Mouse (Mus musculus) kidney, postnatal 14 days (tissue): ENCODE results near the gene Orc2.

ENCODE experiments used
- DNase-seq: peaks from one replicate; pipeline ENCODE4 v3.0.0; 2022; ENCODE audit warnings: mixed read lengths

The Orc2 gene

DNA sequence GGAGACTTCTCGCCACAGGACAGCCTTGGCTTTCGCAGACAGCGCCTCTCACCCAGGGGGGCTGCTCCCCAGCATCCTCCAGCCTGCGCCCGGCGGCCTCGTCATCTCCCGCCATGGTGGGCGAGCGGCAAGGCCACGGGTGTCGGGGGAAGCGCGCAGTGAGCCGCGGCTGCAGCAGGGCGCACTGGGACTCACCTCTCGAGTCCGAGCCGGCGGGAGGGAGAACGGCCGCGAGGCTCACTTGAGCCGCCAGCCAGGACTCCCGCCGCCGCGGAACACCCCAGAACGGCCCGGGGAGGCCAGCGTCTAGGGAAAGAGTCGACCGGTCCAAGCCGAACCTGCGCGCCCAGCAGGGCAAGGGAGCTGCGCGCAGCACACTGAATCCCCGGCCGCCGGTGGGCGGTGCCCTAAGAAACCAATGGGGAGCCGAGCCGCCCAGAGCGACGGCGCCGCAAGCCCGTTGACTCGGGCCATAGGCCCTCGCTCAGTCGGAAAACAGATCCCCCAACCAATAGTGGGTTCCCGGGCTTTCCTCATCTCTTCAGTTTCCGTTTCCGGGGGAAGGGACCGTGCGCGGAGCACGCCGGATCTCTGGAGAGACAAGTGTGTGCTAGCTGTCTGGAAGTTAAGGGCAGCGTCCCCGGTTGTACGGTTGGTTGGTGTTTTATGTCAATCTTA lies at the start of gene Orc2:
Gene Orc2 (minus strand): TSS at position 533 of the 678 bp plus-strand sequence.
- peak; percentile 94 for DNase-seq

DNA sequence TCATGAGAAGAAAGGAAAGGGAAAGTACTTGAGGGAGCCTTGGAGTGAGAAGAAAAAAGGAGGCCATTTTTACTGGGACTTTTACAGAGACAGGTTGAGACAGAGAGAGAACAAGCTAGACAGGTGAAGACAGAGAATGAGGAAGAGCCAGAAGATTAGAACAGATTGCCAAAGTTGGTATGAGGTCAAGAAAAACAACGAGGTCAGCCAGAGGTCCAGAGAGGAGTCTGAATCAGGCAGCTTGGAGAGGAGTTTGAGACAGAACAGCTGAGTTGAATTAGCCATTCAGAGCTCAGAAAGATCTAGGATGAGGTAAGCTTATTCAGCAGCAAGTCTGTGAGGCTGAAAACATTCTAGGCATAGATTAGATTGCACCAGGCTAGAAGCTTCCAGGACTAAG lies 36.5 kb upstream of the Orc2 start:
- no peak for DNase-seq

DNA sequence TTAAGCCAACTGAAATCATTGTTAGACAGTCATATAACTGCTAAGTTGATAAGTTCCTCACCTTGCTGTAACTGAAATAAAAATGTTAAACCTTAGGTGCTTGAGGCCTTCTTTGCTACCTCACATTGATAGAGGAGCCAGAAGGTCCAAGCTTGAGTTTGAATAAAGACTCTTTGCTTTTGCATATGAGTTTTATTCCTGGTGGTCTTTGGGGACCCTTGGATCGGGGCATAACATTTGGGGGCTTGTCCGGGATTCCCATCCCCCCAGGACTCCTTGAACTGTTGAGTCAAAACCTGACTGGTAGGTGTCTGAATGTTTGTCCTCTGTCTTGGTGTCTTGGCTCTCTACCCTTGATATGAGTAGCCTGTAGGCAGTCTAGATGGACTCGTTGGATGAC lies 2.3 kb upstream of the Orc2 start:
- DNase-seq: no peak

DNA sequence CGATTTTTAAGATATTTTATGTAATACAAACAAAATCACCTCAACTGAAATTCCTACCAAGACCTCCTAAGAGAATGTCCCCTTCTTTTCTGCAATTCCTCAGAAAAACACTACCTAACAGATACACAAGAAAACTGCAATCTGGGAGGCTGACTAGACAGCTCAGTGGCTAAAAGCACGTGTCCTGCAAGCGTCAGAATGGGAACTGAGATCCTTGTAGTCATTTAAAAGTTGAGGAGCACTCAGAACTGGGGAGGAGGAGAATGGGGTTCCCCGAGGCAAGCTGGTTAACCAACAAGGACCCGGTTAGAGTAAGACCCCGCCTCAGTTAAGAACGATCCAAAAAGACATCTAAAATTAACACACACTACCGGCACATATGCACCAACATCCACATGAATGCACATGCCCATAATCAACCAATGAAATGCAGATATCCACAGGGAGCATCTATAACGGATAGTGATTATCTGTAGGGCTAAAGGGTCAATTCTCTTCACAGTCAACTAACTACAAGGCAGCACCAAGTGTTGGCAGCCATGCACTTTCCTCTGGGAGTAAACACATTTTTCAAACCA lies 1.0 kb downstream of the Orc2 start:
- DNase-seq: no peak

DNA sequence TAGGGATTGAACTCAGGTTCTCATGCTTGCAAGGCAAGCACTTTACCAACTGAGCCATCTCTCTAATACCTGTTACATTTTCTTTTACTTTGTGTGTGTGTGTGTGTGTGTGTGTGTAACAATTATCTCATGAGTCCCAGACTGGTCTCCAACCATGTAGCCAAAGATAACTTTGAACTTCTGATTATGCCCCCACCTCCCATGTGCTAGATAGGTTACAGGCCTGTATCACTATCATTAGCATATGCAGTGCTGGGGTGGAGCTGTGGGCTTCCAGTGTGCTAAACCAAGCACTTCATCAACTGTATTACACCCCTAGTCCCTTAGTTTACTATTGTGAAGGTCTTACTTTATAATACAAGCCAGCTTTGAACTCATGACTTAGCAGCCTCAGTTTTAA lies 1.8 kb downstream of the Orc2 start:
- DNase-seq: no peak

DNA sequence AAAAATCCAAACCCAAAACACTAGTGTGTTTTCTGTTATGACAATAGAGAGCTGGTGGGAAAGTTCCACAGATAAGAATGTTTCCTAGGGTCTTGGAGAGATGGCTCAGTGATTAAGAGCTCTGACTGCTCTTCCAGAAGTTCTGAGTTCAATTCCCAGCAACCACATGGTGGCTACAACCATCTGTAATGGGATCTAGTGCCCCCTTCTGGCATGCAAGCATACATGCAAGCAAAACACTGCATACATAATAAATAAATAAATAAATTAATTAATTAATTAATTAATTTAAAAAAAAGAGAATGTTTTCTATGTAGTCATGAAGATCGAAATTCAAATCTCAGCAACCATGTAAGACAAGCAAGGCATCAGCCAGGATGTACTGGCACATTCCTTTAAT lies 6.2 kb downstream of the Orc2 start:
- DNase-seq: no peak

DNA sequence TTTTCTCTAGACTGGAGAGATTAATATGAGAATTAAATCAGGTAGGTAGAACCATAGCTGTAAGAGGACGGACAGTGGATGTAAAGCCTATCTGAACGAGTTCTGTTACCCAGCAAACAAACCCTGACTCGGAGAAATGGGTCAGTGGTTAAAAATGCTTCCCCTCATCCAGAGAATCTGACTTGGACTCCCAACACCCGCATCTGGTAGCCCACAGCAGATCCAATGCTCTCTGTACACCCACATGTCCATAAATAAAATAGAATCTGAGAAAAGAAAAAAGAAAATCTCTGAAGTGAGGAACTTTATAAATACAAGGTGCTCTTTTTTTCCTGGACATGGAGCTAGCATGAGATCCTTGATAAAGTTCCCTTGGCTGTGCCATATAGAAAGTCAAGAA lies 7.2 kb downstream of the Orc2 start:
- DNase-seq: no peak

DNA sequence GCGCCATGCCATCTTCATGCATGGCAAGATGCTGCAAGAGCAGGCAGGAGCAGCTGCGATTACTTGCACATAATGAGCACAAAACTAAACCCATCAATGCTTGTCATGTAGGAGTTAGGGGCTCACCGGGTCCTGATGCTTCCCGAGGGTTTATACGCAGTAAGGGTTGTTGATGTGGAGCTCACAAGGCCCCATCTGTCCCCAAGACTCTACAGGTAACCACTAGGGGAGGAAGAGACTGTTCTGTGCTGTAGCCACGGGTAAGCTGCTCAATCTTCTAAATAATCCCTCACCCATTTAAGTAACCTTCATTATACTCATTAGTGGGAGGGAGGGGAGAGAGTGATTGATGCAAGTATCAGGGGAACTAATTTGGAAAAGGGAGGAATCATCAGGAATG lies 9.3 kb downstream of the Orc2 start:
- DNase-seq: no peak

DNA sequence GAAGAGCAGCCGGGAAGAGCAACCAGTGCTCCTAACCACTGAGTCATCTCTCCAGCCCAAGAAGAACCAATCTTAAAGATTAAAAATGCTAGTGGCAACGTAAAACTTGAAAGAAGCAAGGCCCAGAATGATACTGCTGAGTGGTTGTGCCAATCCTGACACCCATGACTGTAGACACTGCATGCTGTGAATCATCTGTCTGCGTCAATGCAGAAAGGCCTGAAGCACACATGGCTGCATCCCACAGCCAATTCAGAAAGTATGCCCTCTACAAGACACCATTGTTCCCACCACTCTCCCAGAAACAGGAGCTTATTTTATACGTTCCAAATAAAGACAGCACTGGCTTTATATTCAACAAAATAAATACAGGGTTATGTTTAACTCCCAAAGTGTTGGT lies 22.3 kb downstream of the Orc2 start:
- DNase-seq: no peak

DNA sequence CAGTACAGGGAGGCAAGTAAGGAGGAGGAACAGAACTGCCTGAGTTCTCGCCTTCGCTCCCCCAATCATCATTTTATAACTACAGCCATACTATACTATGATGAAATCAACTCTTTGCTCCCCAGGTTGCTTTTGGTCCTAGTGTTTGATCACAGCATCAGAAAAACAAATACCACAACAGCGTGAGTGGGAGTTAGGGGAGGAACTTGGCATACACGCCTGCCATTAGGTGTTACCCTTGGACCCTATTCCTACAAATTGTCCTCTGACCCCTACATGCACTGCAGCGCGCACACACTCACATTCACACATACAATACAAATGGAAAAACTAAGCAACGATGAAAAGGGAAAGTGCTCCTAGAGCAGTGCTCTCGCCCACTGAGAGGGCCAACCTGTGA lies 29.2 kb downstream of the Orc2 start:
- DNase-seq: no peak

DNA sequence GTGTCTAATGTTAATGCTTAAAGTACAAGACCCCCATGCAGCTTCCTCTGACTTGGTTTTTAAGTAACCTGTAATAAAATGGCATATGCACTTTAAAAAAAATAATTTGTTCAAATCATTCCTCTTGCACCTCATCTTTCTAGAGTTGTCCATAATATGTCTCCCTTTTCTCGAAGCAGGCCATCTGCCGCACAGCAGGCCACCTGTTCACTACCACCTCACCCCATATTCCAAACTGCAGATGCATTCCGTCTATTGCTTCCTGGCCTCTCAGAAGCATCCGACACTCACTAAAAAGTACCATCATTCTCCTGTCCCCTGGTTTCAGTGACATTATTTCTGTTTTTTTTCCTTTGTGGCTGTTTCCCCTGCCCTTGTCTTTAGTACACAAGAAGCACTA lies 39.3 kb downstream of the Orc2 start:
- DNase-seq: no peak

DNA sequence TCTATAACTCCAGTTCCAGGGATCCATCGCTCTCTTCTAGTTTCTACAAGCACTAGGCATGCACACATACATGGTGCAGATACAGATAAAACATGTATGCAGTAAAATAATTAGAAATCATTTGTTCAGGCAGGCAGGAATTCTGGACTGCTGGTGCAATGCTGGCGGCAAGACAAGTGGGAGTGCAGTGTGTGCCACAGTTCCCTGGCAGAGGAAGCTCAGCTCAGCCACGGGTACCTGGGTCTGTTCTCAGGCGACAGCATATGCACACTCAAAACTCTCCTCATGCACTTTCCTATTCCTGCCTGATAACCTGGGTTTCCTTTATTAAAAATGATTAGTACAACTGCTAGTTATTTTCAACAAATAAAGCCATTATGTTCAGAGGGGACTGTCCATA lies 39.9 kb downstream of the Orc2 start:
- no peak for DNase-seq

DNA sequence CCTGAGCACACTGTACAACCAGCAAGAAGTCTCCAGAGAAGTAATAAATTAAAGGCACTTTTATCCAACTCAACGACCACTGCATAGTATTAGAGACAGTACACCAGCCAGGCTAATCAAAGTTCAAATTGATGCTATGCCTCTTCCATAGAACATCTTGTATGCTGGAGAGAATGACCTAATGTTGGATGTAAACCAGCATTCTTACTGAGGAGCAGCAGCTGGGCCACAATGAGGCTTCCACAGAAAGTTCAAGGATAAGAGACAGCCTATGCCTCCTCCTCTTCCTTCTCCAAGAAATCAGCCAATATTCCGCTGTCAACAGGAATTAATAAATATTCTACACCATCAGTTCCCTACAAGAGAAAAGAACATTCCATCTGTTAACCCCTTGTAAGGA lies 41.0 kb downstream of the Orc2 start:
- DNase-seq: peak; percentile 27

DNA sequence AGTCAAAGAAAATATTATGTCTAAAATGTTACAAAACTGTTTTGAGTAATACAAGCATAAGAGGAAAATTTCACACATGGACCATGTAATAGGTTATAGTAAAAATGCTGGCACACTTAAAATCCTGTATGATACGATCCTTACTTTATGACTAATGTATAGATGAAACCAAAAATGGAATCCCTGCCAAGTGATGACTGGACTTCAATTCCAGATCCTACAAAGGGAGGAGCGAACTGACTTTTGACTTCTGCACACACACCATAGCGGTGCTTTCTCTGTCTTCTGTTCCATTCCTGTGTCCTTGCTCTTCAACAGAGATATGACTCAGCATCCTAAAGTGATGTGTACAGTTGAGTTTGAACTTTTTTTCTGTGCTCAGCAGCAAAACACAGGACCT lies 44.3 kb downstream of the Orc2 start:
- no peak for DNase-seq

DNA sequence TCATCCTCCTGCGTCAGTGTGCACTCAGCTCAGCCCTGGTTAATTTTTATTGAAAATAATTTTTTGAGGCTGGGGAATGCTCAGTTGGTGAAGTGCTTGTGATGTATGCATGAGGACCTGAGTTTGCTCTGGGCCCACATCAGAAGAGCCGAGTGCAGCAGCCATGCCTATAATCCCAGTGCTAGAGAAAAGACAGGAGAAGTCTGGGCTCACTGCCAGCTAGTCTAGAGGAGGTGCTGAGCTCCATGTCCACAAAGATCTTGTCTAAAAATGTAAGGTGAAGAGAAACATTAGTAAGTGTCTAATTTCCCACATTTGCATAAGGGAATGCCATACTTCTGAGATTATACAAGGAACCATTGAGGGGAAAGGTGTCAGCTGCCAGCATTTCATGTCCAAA lies 46.0 kb downstream of the Orc2 start:
- peak; percentile 62 for DNase-seq

DNA sequence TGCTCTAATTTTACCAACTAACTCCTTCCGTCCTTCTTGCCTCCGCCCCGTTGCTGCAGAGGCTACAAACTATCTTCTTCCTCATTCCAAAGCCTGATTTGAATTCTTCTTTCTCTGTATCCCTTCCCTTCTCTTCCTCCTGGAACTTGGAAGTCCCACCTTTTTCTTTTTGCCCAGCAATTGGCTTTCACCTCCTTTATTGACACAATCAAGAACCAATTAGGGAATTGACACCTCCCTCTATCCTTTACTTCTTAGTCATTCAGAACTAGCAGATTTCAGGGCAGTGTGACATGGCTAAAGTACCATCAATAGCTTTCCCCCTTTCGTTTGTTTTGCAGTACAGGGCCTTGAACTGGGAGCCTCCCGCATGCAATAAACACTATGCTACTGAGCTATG lies 46.7 kb downstream of the Orc2 start:
- no peak for DNase-seq

DNA sequence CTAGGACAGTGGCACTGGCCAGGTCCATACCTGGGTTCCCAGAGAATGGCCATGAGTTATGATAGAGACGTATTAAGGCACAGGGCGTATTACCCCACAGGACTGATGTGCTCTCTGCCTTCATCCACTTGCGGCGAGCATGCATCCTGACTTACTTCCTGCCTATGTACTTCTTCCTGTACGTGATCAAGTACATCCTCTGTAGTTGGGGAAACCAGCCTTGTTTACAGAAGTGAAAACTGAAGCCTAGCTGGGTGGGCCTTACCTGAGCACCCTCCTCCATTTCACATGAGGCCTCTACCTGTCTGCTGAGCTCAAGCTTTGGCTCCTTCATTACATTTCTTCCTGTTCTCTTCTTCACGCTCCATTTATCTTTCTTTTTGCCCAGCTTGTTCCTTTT lies 50.6 kb downstream of the Orc2 start:
- DNase-seq: no peak

DNA sequence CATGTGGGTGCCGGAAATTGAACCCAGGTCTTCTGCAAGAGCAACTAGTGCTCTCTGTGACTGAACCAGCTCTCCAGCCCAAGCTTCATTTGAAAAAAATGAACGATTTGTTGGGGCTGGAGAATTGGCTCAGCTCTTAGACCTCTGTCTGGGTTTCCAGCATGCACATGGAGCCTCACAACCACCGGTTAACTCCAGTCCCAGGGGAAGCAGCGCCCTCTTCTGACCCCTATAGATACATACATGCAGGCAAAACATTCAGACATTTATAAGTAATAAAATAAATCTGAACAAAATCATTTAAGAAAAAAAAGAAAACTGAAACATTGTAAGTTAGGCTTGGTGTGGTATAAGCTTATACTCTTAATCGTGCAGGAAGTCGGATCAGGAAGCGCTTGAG lies 56.5 kb downstream of the Orc2 start:
- no peak for DNase-seq

DNA sequence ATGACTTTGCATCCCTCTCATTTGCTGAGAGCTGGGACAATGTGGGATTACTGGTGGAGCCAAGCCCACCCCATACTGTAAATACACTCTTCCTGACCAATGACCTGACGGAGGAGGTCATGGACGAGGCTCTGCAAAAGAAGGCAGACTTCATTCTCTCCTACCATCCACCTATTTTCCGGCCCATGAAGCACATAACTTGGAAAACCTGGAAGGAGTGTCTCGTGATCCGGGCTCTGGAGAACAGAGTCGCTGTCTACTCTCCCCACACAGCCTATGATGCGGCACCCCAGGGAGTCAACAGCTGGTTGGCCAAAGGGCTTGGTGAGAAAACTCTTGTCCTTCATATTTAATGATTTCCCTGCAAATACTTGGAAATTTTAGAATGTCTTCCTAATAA lies 57.1 kb downstream of the Orc2 start:
- DNase-seq: peak; percentile 24

DNA sequence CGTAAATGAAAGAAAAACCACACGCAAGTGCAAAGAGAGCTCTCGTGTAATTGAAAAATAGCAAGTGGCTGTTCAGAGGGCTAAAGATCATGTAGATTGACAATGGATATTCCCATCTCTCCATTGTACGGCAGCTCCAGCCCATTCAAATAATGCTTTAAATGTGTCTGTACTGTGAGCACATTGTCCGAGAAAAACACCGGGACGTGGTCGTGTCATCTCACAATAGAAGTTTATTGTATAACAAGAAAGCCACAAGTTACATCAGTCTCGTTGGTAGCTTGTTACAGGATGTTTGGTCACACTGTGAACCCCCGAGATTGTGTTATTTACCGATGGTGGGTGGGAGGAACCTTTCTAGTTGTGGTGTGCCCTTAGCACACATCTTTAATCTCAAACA lies 59.0 kb downstream of the Orc2 start:
- DNase-seq: no peak

DNA sequence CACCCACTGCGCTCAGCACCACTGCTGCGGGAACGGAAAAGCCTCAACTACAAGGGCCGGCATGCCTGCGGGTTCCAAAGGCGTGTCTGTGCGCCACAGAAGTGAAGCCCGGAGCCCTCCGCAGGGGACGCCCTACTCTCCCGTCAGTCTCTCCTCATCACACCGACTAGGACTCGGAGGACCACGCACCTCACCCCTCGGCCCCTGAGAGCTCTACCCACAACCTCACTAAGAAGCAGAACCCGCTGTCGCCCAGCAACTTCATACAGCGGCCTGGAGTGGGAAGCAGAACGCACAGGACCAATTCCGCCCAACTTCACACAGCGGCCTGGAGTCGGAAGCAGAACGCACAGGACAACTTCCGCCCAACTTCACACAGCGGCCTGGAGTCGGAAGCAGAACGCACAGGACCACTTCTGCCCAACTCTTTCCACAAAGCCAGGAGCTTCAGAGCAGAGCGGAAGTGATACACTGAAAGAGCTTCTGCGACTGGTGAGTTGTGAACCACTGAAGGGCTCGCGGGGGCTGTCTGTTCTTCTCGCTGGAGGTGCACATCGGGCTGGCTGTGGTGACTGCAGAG lies 59.7 kb downstream of the Orc2 start, which contains the start of the genes Nif3l1 and Ppil3:
Gene Nif3l1 (plus strand): TSS at position 9 of the 580 bp plus-strand sequence.
Gene Ppil3 (minus strand): TSS at position 344 of the 580 bp plus-strand sequence.
- DNase-seq: peak; percentile 89

DNA sequence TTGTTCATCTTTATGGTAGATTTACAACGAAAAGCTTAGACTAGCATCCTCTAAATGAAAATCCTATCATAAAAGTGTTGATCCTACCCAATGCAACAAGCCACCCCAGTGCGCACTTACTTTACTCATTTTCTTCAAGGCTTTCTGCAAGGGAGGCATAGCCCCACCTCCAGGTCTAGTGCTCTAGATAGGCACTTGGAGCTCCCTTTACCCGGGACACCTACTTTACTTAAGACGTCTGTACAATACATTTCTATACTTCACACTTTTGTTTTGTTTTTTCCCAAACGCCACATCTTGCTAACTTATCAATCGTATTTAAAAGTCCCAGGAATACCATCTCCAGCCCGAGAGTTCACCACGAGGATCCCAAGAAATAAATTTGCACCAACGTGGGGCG lies 60.2 kb downstream of the Orc2 start:
- DNase-seq: no peak

DNA sequence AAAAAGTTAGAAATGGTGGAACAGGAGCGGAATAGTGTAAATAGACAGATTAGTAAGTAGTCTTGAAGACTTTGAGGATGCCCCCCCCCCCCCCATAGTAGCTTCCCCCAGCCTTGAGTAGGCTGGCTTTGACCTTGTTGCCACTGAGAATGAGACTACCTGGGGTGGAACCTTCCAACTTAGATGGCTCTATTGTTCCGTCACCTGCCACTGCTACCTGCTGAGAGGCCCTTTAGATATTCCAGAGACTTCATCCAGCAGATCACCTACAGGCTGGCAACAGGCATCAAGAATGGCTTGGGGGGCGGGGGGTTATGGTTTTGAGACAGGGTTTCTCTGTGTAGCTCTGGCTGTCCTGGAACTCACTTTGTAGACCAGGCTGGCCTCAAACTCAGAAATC lies 80.4 kb downstream of the Orc2 start:
- DNase-seq: no peak

DNA sequence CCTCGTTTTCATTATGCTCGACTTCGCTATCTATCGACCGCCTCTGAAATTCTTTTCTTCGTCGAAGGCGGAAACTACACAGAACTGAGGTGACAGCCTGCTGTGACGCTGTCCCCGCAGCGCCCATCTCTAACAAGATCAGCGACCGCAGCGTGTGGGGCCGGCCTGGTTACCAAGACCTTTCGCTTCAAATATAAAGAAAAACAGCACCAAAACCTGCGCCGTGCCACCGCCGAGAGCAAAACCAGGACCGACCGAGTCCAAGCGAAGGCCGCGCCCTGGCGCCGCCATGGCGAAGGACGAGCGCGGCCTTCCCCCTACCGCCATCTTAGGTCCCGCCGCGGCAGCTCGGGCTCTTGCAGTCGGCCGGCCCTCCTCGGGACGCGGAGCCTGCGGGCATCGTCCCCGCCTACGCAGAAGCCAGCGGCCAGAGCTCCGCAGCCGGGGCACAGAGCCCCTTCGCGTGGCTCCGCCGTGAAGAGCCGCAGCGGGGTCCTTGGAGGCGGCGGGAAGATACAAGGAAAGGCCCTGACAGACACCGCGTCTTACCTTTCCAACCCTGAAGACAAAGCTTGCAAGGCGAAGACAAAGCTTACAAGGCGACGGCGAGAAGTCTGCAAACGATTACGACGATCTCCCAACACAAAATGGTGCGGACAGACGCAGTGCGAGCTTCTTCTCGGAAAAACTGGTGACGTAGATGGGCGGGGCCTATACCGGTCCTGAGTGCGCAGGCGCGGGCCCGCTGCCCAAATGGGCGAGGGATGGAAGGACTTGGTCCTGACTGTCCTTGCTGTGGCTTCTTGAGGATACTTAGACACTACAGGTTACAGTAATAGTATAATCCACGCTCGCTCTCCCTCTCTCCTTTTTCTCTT lies 81.3 kb downstream of the Orc2 start, which contains the start of gene Clk1:
Gene Clk1 (minus strand): TSS at position 696 of the 878 bp plus-strand sequence.
- peak; percentile 99 for DNase-seq
